Mouse (Mus musculus) limb, embryonic 14.5 days (tissue): ENCODE measurements around the gene Smim17. TPM values are rescaled to one million over a fixed set of nuclear protein-coding genes. Genes with fewer than 3 reads are reported as not detected.
A peak's percentile ranks its signal among the peaks of the same experiment; 100 is the strongest.
"Not testable (repeated sequence)": the region's sequence is repeated elsewhere in the genome, so short reads cannot be mapped to it uniquely, and the experiment has no call there.

Experiments used
- ATAC-seq: fragments of 200-750 bp; cut with Nextera tagmentation; 2 replicates; pipeline ENCODE4 v1.8.0; 2017; ENCODE audit warnings: low read depth, moderate number of reproducible peaks, moderate TSS enrichment; ENCODE audit not compliant: low FRiP score
- DNase-seq: peaks from one replicate; pipeline ENCODE4 v3.0.0-alpha.2; 2015; ENCODE audit warnings: low spot score
- H3K27ac ChIP-seq: fragments of 300-500 bp; sonication (generic); replicated peaks from 2 replicates; pipeline ENCODE4 v1.5.1; 2014; ENCODE audit warnings: low read depth, mild to moderate bottlenecking, low read length, moderate library complexity, mixed read lengths
- H3K27me3 ChIP-seq: fragments of 300-500 bp; sonication (generic); 2 replicates; pipeline ENCODE4 v1.6.1; 2014; ENCODE audit warnings: low read length, mixed read lengths; ENCODE audit not compliant: control insufficient read depth, insufficient read depth
- H3K36me3 ChIP-seq: fragments of 300-500 bp; sonication (generic); 2 replicates; pipeline ENCODE4 v1.6.1; 2014; ENCODE audit warnings: mild to moderate bottlenecking, low read length, moderate library complexity, mixed read lengths; ENCODE audit not compliant: control insufficient read depth, insufficient read depth
- H3K4me1 ChIP-seq: fragments of 300-500 bp; sonication (generic); 2 replicates; pipeline ENCODE4 v1.6.1; 2014; ENCODE audit warnings: antibody characterized with exemption, low read length, mixed read lengths; ENCODE audit not compliant: control insufficient read depth, insufficient read depth
- H3K4me2 ChIP-seq: fragments of 300-500 bp; sonication (generic); replicated peaks from 2 replicates; pipeline ENCODE4 v1.6.1; 2014; ENCODE audit warnings: low read depth, mild to moderate bottlenecking, low read length, moderate library complexity; ENCODE audit not compliant: severe bottlenecking
- H3K4me3 ChIP-seq: fragments of 300-500 bp; sonication (generic); replicated peaks from 2 replicates; pipeline ENCODE4 v1.5.1; 2014; ENCODE audit warnings: low read length
- H3K9ac ChIP-seq: fragments of 300-500 bp; sonication (generic); 2 replicates; pipeline ENCODE4 v1.6.1; 2014; ENCODE audit warnings: mild to moderate bottlenecking, low read depth, low read length, moderate library complexity; ENCODE audit not compliant: severe bottlenecking
- H3K9me3 ChIP-seq: fragments of 300-500 bp; sonication (generic); 2 replicates; pipeline ENCODE4 v1.6.1; 2016; ENCODE audit warnings: low read length; ENCODE audit not compliant: control insufficient read depth
- POLR2A ChIP-seq: fragments of 200-500 bp; IDR thresholded peaks from 2 replicates; pipeline ENCODE4 v1.8.0; 2012; ENCODE audit warnings: inconsistent platforms, mild to moderate bottlenecking, moderate library complexity, borderline replicate concordance; ENCODE audit not compliant: insufficient read depth, insufficient read length; ENCODE audit errors: extremely low read depth
- WGBS: fragments of 180-500 bp; shearing (Covaris S2); extraction: QIAGEN DNeasy Blood & Tissue Kit; methylation state at CpG from one replicate; pipeline ENCODE4 v1.1.7; 2014; 5-methylcytosine and 5-hydroxymethylcytosine counted together
- polyA plus RNA-seq, 2 experiments: library from polyadenylated mRNA; depleted of rRNA in 1 of 2; stranded (reverse) in 1 of 2; unstranded in 1 of 2; fragments of >200 nt; fragmentation: Nextera tagmentation in 1 of 2; extraction: Ambion mirVana in 1 of 2; gene quantifications; 2 replicates each; pipeline versions ENCODE4 v1.2.1 to v1.2.3; 2012 to 2014

Smim17 gene
- polyA plus RNA-seq, 2 experiments, result 0.31 TPM; not detected in 1

- no peaks in the 10 kb centered on the region for H3K27me3 ChIP-seq
- H3K9me3 ChIP-seq, result no peaks in the 10 kb centered on the region
- H3K4me2 ChIP-seq, result peak overlapping the region; percentile 73
- WGBS, result under 1% methylated on average over 38 of the region's 38 CpGs
- H3K36me3 ChIP-seq, result no peaks in the 10 kb centered on the region
- H3K27ac ChIP-seq, result peak overlapping the region; percentile 78
- ATAC-seq (peak; percentile 94), DNase-seq (peak; percentile 98)
- TF ChIP-seq POLR2A, result no peak
- peak overlapping the region; percentile 48 for H3K4me3 ChIP-seq
- peaks cover 12% of the 10 kb centered on the region for H3K4me1 ChIP-seq
- H3K9ac ChIP-seq, result peak overlapping the region; percentile 49
These were observed 36.1 kb upstream of the Smim17 start for GRCm38 (mm10) chr7:6362268-6363046.

GRCm38 (mm10) chr7:6363047-6363488 is 35.4 kb upstream of the Smim17 start, which contains the start of gene Zfp78:
Gene Zfp78 (plus strand): TSS chr7:6363280.
- peak within 1 kb of the TSS; percentile 73 for H3K4me2 ChIP-seq
- TF ChIP-seq POLR2A, result 0 out of 2 replicates have a peak, but pooled peaks have one; percentile 37
- H3K4me1 ChIP-seq, result peaks cover 12% of the 10 kb centered on the region
- no peaks in the 10 kb centered on the region for H3K36me3 ChIP-seq
- no peaks in the 10 kb centered on the region for H3K9me3 ChIP-seq
- DNase-seq (peak; percentile 97), ATAC-seq (peak; percentile 83)
- H3K27ac ChIP-seq, result peak within 1 kb of the TSS; percentile 78
- WGBS, result under 1% methylated on average over 23 of the region's 23 CpGs
- peak within 1 kb of the TSS; percentile 48 for H3K4me3 ChIP-seq
- peak within 1 kb of the TSS; percentile 53 for H3K9ac ChIP-seq
- H3K27me3 ChIP-seq, result no peaks in the 10 kb centered on the region

- no peaks in the 10 kb centered on the region for H3K36me3 ChIP-seq
- no peak overlapping the region for H3K4me2 ChIP-seq
- no peak overlapping the region for H3K27ac ChIP-seq
- H3K9ac ChIP-seq, result no peak overlapping the region
- ATAC-seq (no peak), DNase-seq (no peak)
- no peak for TF ChIP-seq POLR2A
- WGBS, result 67% methylated on average over 1 of the region's 1 CpGs
- H3K27me3 ChIP-seq, result no peaks in the 10 kb centered on the region
- H3K4me1 ChIP-seq, result peaks cover 12% of the 10 kb centered on the region
- no peak overlapping the region for H3K4me3 ChIP-seq
- no peaks in the 10 kb centered on the region for H3K9me3 ChIP-seq
These were observed 33.8 kb upstream of the Smim17 start for GRCm38 (mm10) chr7:6364761-6365160.

- no peak for ATAC-seq
These were observed 31.3 kb upstream of the Smim17 start for GRCm38 (mm10) chr7:6367185-6367584.

GRCm38 (mm10) chr7:6368146-6368545 is 30.4 kb upstream of the Smim17 start:
- H3K4me2 ChIP-seq, result not testable (repeated sequence)

More at GRCm38 (mm10) chr7:6367185-6367584, 31.3 kb upstream of the Smim17 start:
- peaks cover 6% of the 10 kb centered on the region for H3K4me1 ChIP-seq
- H3K36me3 ChIP-seq, result no peaks in the 10 kb centered on the region
- H3K4me3 ChIP-seq, result no peak overlapping the region
- no peak for TF ChIP-seq POLR2A
- H3K9me3 ChIP-seq, result no peaks in the 10 kb centered on the region
- no peak for DNase-seq
- no peak overlapping the region for H3K27ac ChIP-seq
- WGBS, result 93% methylated on average over 5 of the region's 5 CpGs
- H3K9ac ChIP-seq, result no peak overlapping the region
- no peaks in the 10 kb centered on the region for H3K27me3 ChIP-seq
- H3K4me2 ChIP-seq, result no peak overlapping the region

More at GRCm38 (mm10) chr7:6368146-6368545, 30.4 kb upstream of the Smim17 start:
- not testable (repeated sequence) for H3K4me1 ChIP-seq, H3K27me3 ChIP-seq, H3K27ac ChIP-seq, H3K9me3 ChIP-seq, H3K36me3 ChIP-seq, ATAC-seq, DNase-seq, H3K4me3 ChIP-seq, H3K9ac ChIP-seq
- 79% methylated on average over 5 of the region's 5 CpGs for WGBS
